Mouse (Mus musculus): ENCODE results near the gene Tldc1.

Tldc1 gene

DNA sequence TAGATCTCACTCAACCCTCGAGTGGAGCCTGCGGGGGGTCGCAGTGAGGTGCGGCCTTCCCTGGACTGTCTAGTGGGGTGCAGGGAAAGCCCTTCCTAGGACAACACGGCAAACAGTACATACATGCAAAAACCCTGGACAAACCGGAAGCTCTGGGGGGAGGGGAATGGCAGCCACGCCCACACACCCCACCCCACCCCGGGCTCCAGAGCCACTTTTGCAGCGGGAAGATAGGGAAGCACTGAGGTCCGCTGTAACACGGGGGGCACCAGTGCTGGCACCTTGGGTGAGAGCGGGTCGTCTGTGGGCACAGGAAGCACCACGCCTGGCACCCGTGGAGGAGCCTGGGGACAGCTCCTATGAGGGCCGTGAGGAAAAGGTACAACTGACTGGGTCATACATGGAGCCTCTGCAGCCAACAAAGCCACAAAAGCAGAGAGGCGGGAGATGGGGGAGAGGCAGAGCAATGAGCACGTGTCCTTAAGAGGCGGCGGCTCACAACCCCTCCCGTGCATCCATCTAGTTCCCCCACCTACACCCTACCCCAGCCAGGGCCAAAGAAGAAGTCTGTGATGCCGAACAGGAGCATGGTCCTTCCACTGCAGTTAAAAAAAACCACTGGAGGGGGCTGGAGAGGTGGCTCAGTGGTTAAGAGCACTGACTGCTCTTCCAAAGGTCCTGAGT, 12.3 kb downstream of the Tldc1 start:
- no peak for DNase-seq (ENCODE audit: low spot score in 2 of 2)

DNA sequence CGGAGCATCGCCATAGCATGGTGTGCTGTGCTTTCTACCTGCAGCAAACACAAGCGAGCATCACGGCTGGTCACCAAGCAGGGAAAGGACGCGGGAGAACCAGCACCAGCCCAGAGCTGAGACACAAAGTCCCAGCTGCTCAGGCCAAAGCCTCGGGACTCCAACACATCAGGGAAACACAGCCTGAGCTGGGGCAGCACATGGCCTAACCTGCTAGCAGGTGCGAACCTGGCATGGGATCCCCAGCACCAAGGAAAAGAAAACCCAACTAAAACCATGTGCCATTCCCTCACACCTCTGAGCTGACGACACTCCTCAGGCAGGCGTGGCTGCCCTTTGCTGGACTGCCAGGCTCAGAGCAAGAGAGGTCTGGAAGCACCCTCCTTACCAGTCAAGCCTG, 12.9 kb downstream of the Tldc1 start:
- DNase-seq (ENCODE audit: low spot score in 2 of 2): no peak

DNA sequence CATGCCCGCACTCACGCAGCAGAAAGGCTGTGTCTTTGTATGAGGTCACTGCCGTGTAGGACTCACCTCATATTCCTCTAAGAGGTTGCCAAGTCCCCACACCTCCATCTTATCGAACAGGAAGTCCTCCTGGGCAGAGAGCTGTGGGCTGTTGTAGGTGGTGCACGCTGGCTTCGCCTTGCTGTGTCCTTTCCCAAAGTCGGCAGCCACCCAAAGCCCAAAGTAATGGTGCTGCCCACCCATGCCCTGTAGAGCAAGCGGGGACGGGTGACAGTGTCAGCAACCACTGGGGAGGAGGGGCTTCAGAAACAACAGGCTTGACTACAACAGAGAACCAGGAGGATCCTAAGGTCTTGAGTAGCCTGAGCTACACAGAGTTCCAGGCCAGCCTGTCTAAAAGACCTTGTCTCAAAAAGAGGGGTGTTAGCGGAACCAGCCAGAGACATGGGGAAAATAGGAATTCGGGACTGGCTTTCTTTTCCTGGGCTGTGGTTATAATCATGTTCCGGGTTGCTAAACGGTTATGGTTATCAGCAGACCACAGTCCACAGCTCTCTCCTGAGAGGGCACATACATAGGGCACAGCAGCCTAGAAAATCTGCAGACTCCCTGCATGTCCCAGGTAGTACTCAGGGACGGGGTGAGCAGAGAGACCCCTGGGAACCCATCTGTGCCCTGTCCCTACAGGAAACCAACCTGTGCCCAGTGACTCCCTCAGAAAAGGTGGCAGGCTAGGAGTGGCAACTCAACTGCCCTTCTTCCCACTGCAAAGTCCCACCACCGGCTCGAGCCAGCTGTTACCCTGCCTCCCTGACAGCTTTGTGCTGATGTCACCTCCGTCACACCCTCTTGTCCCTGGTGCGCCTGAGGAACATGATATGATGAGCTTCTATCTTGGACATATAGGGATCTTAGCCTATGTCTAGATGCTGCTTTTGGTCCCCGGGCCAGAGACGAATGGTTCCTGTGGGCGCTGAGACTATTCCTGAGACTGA, 15.7 kb downstream of the Tldc1 start:
- no peak for DNase-seq (ENCODE audit: low spot score in 2 of 2)

DNA sequence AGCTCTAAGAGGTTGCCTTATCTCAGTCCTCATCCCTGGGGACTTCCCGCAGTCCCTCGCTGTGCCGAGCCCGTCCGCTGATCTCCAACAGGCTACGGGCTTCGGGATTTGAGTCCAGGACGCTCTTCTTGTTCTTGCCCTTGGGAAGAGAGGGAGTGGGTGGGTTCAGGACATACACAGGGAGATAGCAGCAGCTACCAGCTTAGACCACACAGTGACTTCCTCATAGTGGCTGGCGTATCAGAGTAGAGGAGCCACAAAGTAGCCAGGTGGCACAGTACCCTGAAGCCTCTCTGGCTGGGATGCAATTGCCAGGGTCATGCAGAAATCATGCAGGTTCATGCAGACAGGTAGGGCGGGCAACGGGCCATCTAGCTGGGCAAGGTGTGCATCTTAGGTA, 16.5 kb downstream of the Tldc1 start:
- DNase-seq (ENCODE audit: low spot score in 2 of 2): no peak

DNA sequence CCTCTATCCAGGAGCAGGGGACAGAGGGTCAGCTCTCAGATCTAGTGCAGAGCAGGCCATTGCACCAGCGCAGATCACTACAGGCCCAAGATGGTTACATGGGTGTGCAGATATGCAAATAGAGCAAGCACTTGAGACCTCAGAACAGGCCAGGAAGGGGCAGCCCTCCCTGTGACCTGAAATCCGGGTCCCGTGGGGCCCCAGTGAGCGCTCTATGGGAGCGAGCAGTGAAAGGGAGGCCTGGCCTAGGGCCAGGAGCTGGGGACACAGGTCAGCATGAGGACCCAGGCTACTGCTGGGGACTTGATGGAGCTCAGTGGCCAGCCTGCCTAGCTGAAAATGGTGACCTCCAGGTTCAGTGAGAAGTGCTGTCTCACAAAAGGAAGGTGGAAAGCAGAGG, 21.7 kb downstream of the Tldc1 start:
- no peak for DNase-seq (ENCODE audit: low spot score in 2 of 2)

DNA sequence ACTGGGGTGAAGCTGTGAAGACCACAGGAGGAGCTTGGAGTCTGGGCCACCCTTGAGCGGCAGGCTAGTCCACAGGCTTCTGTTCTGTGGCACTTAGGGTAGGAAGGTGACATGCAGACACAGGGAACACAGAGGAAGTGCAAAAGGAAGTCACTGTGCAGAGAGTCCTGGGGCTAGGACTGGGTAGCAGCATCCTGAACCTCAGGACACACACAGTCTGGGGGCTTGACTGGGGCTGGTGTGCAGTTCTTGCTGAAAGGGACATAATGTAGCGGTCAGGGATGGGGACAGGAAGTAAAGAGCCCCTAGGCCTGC, 22.1 kb downstream of the Tldc1 start:
- DNase-seq (ENCODE audit: low spot score in 2 of 2): no peak

DNA sequence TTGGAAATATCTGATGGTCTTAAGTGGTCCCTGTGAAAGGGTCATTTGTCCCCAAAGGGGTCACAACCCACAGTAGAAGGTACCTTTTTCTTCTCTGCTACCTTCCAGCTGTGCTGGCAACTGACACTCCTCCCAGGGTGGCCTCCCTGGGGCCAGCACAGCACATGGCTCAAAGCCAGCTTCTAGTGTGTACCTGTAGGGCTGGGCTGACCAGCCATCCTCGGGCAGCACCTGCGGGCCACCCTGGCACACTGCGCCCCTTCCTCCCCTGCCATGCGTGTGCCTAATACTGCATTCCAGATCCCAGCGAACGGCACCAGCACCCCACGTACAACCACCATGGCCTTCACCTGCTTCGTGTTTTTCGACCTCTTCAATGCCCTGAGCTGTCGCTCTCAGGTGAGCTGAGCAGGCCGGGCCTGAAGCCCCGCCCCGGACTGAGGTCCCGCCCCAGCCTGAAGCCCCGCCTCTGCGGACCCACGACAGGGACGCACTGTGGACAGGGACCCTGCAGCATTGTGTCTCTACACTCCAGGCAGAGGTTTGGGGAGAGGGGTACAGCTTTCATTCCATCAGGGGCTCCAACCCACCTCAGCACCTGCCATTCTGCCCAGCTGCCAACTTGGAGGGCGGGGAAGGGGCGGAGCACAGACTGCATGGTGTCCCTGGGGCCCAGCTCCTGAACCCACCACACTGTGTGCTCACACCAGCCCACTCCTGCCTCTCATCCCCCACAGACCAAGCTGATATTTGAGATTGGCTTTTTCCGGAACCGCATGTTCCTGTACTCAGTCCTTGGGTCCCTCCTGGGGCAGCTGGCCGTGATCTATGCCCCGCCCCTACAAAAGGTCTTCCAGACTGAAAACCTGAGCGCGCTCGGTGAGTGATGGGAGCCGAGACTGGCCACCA, 22.7 kb downstream of the Tldc1 start:
- no peak for DNase-seq (ENCODE audit: low spot score in 2 of 2)

DNA sequence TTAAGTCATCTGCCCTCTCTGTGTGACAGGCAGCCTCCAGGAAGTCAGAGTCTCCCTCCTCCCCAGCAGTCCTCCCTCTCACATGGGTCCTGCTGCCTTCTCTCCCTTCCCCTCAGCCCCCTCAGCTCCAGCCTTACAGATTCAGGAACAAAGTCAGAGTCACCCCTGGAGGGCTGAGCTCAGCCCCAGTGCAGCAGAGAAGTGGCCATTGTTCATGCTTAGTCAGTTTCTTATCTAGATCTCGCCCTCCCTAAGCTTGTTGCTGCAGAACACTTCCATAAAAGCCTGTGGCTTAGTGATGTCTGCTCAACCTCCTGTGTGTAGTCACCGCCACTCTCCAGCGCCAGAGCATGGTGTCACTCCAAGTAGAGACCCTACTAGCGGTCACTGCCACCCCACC, 33.6 kb downstream of the Tldc1 start:
- DNase-seq (ENCODE audit: low spot score in 2 of 2): no peak

DNA sequence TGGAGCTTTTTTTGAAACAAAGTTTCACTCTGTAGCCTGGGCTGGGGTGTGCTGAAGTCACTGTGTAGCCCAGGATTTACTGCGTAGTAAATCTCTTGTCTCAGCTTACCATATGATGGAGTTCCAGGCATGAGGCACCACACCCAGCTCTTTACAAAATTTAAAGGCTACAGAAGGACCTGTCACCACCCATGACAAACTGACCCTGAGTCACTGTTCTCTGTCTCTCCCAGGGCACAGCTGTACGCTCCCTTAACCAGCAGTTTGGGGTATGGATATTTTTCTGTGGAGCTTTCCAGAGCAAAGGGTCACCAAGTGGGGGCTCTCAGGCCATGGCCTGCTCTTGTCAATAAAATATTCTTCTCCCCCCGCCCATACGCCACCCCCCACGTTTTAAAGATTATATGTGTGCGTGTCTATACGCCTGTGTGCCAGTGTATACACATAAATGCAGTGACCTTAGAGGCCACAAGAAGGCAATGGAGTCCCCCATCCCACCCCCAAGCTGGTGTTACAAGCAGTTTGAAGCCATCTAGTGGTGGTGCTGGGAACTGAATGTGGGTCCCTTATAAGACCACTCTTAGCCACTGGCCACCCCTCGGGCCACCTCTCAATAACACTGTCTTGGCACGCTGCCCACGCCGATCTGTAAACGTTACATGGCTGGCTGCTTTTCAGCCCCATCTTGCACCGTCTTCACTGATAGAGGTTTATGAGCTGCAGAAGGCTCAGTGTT, 34.8 kb downstream of the Tldc1 start:
- peak; percentile 18 to 35 for DNase-seq (ENCODE audit: low spot score in 2 of 2)

DNA sequence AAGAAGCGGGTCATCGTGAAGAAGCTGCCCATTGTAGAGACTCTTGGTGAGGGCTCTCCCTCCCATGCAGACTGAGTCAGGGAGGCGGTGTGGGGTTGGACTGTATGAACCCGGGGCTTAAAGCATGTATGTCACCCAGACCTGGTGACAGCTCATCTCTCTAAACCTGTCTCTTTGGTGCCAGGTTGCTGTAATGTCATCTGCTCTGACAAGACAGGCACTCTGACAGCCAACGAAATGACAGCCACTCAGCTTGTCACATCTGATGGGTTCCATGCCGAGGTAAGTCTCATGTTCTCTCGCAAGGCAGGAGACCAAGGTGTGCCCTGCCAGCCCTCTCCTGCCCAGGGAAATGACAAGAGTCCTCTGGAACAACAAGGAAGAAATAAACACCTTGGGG, 35.8 kb downstream of the Tldc1 start:
- DNase-seq (ENCODE audit: low spot score in 2 of 2): no peak

DNA sequence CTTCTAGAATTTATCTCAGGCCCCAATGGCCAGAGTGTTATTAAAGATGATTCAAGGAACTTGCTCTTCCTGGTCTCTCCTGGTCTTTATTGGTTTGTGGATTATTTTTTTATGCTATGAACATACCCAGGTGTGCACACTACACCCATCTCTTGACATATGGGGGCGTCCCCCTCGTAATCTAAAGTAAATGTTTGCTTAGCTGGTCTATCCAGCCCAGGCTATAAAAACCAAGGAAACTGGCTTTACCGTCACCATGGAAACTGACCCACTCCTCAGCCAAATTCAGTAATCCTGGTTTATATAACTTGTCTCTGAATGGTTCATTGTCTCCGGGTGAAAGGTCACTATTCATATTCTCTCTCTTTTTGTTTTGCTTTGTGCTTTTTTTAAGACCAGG, 37.6 kb downstream of the Tldc1 start:
- DNase-seq (ENCODE audit: low spot score in 2 of 2): no peak

DNA sequence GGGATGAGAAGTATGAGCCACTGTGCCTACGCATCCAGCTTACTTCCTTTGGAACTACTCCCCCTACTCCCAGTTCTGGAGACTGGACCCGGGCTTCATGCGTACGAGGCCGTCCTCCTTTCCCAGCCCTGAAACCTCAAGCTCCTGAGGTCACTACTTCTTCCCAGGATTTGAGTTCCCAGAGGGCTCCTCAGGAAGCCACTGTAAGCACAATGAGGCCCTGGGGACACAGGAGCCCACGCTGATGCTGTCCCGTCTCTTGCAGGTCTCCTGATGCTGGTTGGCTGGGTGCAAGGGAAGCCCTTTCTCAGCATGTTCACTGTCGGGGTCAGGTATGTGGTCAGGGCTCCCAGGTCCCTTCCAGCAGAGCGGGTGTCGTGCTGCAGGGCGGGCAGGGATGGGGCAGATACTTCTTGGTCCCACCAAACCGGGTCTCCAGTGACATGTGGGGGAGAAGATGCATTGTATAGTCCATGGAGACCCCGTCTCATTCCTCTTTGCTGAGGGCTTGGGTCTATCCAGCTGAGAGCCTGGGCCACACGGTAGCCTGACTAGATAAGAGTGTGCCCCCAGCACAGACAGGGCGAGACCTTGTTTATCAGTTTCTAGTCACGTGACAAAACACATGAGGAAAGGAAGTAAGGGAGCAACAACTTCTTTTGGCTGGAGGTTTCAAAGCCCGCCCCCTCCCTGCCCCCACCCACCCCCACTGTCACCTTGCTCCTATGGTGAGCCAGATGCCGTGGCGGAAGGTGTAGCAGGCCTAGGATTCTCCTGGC, 39.9 kb downstream of the Tldc1 start:
- no peak for DNase-seq (ENCODE audit: low spot score in 2 of 2)

DNA sequence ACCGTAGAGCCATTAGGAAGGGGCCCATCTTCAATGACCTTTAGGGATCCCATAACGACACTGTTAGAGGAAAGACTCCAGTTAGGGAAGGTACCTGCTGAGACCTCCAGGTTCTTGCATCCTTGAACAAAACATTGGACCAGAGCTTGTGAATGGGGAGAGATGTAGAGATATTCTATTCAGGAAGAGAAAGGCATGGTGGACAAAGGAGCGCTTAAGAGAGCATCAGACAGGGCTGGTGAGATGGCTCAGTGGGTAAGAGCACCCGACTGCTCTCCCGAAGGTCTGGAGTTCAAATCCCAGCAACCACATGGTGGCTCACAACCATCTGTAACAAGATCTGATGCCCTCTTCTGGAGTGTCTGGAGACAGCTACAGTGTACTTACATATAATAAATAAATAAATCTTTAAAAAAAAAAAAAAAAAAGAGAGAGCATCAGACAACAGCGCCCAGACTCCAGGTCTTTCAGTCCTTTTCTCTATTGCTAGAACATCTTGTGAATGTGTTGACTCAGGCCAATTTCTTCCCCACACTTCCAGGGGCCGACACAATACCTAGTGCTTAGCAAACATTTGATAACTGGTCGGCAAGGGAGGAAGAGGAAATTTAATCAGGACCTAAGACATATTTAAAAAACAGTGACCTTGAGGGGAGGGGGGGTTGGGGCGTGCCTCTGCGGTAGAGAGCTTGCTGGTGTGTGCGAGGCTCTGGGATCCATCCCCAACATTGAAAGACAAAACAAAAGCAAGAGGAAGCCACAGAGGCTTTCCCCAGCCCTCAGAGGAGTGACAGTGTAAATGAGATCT, 40.9 kb downstream of the Tldc1 start:
- no peak for DNase-seq (ENCODE audit: low spot score in 2 of 2)

DNA sequence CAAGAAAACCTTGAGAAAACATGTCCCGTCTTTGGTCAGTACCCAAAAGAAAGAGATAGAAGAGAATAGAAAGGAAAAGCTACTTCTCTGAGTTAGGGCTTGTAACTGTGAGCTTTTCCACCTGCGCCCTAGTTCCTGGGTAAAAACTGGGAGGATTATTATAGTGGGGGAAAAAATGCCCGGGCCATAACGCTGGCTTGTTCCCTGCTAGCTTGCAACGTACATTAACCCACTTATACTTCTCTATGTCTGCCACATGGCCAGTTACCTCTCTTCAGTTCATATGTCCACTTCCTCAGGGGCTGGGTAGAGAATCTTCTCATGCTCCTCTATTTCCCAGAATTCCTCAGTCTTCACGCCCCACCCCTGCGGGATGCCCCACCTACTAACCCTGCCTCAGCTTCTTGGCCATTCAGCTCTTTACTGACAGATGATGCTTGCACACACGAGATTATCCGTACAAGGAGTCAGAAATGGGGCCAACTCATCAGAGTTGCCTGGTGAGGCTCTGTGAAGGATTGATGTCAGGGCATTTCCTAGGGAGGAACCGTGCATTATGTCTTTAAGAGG, 41.8 kb downstream of the Tldc1 start:
- DNase-seq (ENCODE audit: low spot score in 2 of 2): no peak

DNA sequence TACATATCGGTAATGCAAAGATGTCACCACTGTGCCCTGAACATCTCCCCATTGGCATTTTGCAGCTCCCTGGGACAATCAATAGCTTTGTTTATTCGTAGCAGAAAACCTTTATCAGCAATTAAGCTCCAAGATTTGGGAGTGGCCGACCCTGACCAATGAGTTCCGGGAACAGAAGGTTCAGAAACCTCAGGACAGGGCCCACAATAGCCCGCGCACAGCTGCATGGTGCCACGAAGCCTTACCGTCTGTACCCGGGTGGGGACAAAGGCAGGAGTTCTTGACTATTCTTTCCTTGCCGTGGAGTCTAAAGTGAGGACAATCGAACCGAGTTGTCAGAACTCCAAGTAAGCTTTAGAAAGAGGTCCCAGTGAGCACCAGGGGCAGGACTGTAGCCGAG, 46.1 kb downstream of the Tldc1 start:
- DNase-seq (ENCODE audit: low spot score in 2 of 2): no peak

DNA sequence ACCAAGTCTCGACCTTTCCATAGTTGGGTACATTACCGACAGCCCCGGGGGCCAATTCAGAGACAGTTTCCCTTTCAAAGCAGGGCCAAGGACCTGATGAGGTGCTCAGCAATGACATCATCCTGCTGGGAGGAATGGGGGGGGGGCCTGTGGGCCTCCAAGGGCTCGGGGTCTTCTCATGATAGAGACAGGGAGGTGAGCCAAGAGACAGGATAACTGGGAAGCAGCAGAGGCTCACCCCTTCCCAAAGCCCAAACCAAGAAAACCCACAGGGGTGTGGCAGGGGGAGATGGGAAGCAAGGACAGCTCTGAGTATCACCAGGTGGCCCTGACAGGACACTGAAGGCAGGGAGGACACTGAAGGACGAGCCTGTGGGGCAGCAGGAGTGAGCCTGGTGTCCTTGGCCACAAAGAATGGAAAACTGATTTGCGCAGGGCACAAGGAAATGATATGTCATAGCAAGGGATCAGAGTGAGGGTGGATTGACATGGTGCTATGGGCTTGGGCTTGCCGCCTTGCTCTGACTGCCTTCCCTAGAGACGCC, 49.8 kb downstream of the Tldc1 start:
- DNase-seq (ENCODE audit: low spot score in 2 of 2): no peak

DNA sequence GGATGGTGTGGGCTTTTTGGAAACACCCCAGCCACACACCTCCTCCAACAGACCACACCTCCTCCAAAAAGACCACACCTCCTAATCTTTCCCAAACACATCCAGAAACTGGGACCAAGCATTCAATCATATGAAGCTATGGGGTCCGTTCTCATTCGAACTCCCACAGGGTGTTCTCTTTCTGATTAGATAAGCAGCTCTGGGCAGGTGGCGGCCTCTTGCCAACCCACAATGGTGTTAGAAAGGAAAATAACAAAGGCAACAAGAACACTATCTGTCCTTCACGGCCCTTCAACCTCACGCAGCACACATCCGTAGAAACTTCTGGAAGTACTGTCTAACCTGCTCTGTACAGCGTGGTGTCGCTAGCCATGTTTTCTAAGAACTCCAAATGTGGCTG, 51.1 kb downstream of the Tldc1 start:
- no peak for DNase-seq (ENCODE audit: low spot score in 2 of 2)

DNA sequence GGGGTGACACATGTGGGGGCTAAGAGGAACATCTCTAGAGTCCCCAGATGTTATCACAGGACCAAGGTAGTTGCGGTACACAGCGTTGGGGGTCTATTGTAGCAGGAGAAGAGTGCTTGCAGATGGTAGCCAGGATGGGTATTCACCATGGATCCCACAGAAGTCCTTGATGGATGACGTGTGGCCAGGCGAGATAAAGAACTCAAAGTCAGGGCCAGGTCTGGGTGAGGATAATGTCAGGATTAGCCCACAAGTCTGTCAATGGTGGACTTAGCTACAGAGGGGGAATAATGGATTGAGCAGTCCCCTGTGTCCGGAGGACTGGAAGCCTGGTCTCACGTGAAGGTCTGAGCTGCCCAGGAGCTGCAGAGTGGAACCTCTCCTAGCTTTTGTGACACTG, 53.6 kb downstream of the Tldc1 start:
- DNase-seq (ENCODE audit: low spot score in 2 of 2): no peak

DNA sequence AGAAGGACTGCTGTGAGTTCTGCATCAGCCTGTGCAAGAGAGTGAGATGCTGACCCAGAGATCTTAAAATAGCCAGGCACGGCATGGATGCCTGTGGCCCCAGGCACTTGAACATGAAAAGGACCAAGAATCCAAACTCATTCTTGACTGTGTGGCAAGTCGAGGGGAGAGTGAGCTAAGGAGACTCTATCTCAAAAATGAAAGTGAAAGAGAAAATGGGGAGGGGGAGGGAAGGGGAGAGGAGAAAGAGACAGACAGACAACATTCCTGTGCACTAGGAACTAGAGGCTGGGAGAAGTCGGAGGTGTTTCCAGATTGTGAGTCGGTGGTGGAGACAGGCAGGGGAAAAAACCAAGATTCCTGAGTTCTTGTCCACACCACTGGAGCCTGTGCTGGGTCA, 54.5 kb downstream of the Tldc1 start:
- no peak for DNase-seq (ENCODE audit: low spot score in 2 of 2)
